Mouse (Mus musculus): ENCODE data around the gene Bco1. TPM values are rescaled to one million over a fixed set of nuclear protein-coding genes. Genes with fewer than 3 reads are reported as not detected.

Bco1 gene
- polyA plus RNA-seq, 2 experiments = 0.25 to 0.48 TPM

DNA sequence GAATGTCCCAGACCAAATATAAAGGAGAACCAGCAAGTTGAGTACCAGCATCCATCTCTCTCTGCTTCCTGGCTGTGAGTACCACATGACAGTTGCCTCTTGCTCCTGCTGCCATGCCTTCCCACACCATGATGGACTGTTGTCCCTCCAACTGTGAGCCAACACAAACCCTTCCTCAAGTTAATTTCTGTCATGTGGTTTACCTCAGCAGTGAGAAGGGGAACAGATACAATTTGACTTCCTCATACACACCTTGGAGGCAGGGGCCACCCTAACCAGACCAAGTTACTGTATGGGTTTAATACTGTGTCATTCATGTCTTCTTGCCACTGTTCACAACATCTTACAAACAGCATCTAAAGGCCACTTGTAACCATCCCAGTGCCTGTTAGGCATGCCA, 8.6 kb upstream of the Bco1 start:
- no peak overlapping the region for H3K27ac ChIP-seq (replicated peaks; ENCODE audit: low read depth, low read length)
- no peak overlapping the region for H3K9ac ChIP-seq (ENCODE audit: low read depth, low read length, severe bottlenecking)
- H3K9me3 ChIP-seq (ENCODE audit: control insufficient read depth, low read length) = no peaks in the 10 kb centered on the region
- no peak overlapping the region for H3K4me3 ChIP-seq (replicated peaks; ENCODE audit: low read length)
- H3K4me1 ChIP-seq (ENCODE audit: control insufficient read depth, insufficient read depth, low read length) = no peaks in the 10 kb centered on the region
- no peak for ATAC-seq (ENCODE audit: low FRiP score, low read depth)
- no peak for DNase-seq (ENCODE audit: low spot score)
- no peaks in the 10 kb centered on the region for H3K27me3 ChIP-seq (ENCODE audit: control insufficient read depth, insufficient read depth, low read length)
- no peaks in the 10 kb centered on the region for H3K36me3 ChIP-seq (ENCODE audit: control insufficient read depth, insufficient read depth, low read length)
- no peak overlapping the region for H3K4me2 ChIP-seq (replicated peaks; ENCODE audit: low read depth, low read length, severe bottlenecking)
- no peak for TF ChIP-seq POLR2A (IDR thresholded peaks at IDR 0.05; ENCODE audit: borderline replicate concordance, extremely low read depth, insufficient read depth, insufficient read length)

DNA sequence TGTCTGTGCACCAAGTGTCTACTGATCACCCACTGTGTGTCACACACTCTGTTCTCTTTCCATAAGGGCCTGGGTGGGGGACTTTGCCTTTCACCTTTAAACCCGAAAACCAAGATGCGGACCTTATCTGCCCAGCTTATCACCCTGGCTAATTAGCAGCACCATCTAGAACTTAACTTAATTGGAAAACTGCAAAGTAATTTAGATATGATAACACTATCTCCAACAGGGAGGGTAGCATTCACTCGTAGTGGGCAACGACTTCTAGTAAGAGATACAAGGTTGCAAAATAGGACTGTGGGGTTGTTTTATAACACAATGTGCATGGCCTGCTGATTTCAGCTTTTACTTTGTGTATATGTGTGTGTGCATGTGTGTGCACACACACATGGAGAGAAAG, 5.9 kb upstream of the Bco1 start:
- Histone ChIP-seq H3K9ac (ENCODE audit: low read depth, low read length, severe bottlenecking) (no peak overlapping the region), H3K9me3 (ENCODE audit: control insufficient read depth, low read length) (no peaks in the 10 kb centered on the region), H3K36me3 (ENCODE audit: control insufficient read depth, insufficient read depth, low read length) (no peaks in the 10 kb centered on the region), H3K4me3 (replicated peaks; ENCODE audit: low read length) (no peak overlapping the region), H3K27me3 (ENCODE audit: control insufficient read depth, insufficient read depth, low read length) (no peaks in the 10 kb centered on the region), H3K4me1 (ENCODE audit: control insufficient read depth, insufficient read depth, low read length) (no peaks in the 10 kb centered on the region), H3K4me2 (replicated peaks; ENCODE audit: low read depth, low read length, severe bottlenecking) (no peak overlapping the region), H3K27ac (replicated peaks; ENCODE audit: low read depth, low read length) (no peak overlapping the region)
- DNase-seq (ENCODE audit: low spot score) (no peak), ATAC-seq (ENCODE audit: low FRiP score, low read depth) (no peak)
- TF ChIP-seq POLR2A (IDR thresholded peaks at IDR 0.05; ENCODE audit: borderline replicate concordance, extremely low read depth, insufficient read depth, insufficient read length) = no peak
- 88% methylated on average over 4 of the region's 4 CpGs for WGBS

- DNase-seq (ENCODE audit: low spot score) (peak; percentile 46), ATAC-seq (ENCODE audit: low FRiP score, low read depth) (no peak)
- Histone ChIP-seq H3K4me3 (replicated peaks; ENCODE audit: low read length) (no peak overlapping the region), H3K27ac (replicated peaks; ENCODE audit: low read depth, low read length) (no peak overlapping the region), H3K9me3 (ENCODE audit: control insufficient read depth, low read length) (no peaks in the 10 kb centered on the region), H3K27me3 (ENCODE audit: control insufficient read depth, insufficient read depth, low read length) (no peaks in the 10 kb centered on the region), H3K4me1 (ENCODE audit: control insufficient read depth, insufficient read depth, low read length) (peaks cover 16% of the 10 kb centered on the region), H3K9ac (ENCODE audit: low read depth, low read length, severe bottlenecking) (no peak overlapping the region), H3K36me3 (ENCODE audit: control insufficient read depth, insufficient read depth, low read length) (no peaks in the 10 kb centered on the region), H3K4me2 (replicated peaks; ENCODE audit: low read depth, low read length, severe bottlenecking) (no peak overlapping the region)
- 52% methylated on average over 5 of the region's 5 CpGs for WGBS
- no peak for TF ChIP-seq POLR2A (IDR thresholded peaks at IDR 0.05; ENCODE audit: borderline replicate concordance, extremely low read depth, insufficient read depth, insufficient read length)
Measured at GRCm38 (mm10) chr8:117094053-117094452, 1.6 kb upstream of the Bco1 start.

- Histone ChIP-seq H3K27me3 (ENCODE audit: control insufficient read depth, insufficient read depth, low read length) (no peaks in the 10 kb centered on the region), H3K27ac (replicated peaks; ENCODE audit: low read depth, low read length) (peak overlapping the region; percentile 28; the same call in 1 of the 2 replicates), H3K9ac (ENCODE audit: low read depth, low read length, severe bottlenecking) (peak overlapping the region; percentile 16; the same call in 1 of the 2 replicates), H3K4me1 (ENCODE audit: control insufficient read depth, insufficient read depth, low read length) (peaks cover 16% of the 10 kb centered on the region), H3K4me2 (replicated peaks; ENCODE audit: low read depth, low read length, severe bottlenecking) (peak overlapping the region; percentile 35), H3K36me3 (ENCODE audit: control insufficient read depth, insufficient read depth, low read length) (no peaks in the 10 kb centered on the region), H3K4me3 (replicated peaks; ENCODE audit: low read length) (no peak overlapping the region), H3K9me3 (ENCODE audit: control insufficient read depth, low read length) (0 out of 2 replicates have a peak, but pooled peaks cover 4% of the 10 kb centered on the region)
- DNase-seq (ENCODE audit: low spot score) (no peak), ATAC-seq (ENCODE audit: low FRiP score, low read depth) (no peak; the same call in 1 of the 2 replicates)
- no peak for TF ChIP-seq POLR2A (IDR thresholded peaks at IDR 0.05; ENCODE audit: borderline replicate concordance, extremely low read depth, insufficient read depth, insufficient read length)
- WGBS = 57% methylated on average over 10 of the region's 10 CpGs
Measured at GRCm38 (mm10) chr8:117097051-117097563, 1.5 kb downstream of the Bco1 start.

DNA sequence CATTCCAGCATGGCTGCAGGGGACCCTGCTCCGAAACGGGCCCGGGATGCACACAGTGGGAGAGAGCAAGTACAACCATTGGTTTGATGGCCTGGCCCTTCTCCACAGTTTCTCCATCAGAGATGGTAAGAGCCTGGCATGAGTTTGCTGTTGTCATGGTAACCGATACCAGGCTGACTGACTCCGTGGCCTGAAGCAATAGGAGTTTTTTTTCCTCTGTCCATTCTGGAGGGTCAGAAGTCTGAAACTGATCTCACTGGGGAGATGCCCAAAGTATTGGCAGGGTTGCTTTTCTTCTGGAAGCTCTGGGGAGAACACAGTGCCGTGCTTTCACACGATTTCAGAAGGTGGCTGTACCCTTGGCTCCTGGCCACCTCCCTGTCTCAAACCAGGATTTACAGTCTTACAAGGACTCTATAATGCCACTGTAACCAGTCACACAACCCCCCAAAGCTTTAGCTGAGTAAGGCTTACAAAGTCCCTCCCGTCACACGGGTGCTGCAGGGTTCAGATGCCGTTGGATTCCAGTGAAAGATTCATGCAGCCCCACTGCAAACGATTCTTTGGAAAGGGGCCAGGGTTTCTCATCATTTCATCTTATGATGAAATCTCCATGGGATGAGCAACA, 2.0 kb downstream of the Bco1 start:
- 0 out of 2 replicates have a peak, but pooled peaks cover 4% of the 10 kb centered on the region for H3K9me3 ChIP-seq (ENCODE audit: control insufficient read depth, low read length)
- H3K4me3 ChIP-seq (replicated peaks; ENCODE audit: low read length) = no peak overlapping the region
- 28% methylated on average over 11 of the region's 11 CpGs for WGBS
- no peaks in the 10 kb centered on the region for H3K36me3 ChIP-seq (ENCODE audit: control insufficient read depth, insufficient read depth, low read length)
- DNase-seq (ENCODE audit: low spot score) = peak; percentile 65
- TF ChIP-seq POLR2A (IDR thresholded peaks at IDR 0.05; ENCODE audit: borderline replicate concordance, extremely low read depth, insufficient read depth, insufficient read length) = no peak
- peak overlapping the region; percentile 16; the same call in 1 of the 2 replicates for H3K9ac ChIP-seq (ENCODE audit: low read depth, low read length, severe bottlenecking)
- H3K4me2 ChIP-seq (replicated peaks; ENCODE audit: low read depth, low read length, severe bottlenecking) = peak overlapping the region; percentile 35
- no peaks in the 10 kb centered on the region for H3K27me3 ChIP-seq (ENCODE audit: control insufficient read depth, insufficient read depth, low read length)
- H3K4me1 ChIP-seq (ENCODE audit: control insufficient read depth, insufficient read depth, low read length) = peaks cover 16% of the 10 kb centered on the region
- H3K27ac ChIP-seq (replicated peaks; ENCODE audit: low read depth, low read length) = peak overlapping the region; percentile 28; the same call in 1 of the 2 replicates
- ATAC-seq (ENCODE audit: low FRiP score, low read depth) = peak; percentile 66

Measured in limb, embryonic 14.5 days (tissue).